Mouse (Mus musculus) CH12.LX (cell line): ENCODE data around the gene Vmn2r97. TPM values are rescaled to one million over a fixed set of nuclear protein-coding genes. Genes with fewer than 3 reads are reported as not detected.

Experiments
- DNase-seq: peaks from one replicate; pipeline ENCODE4 v3.0.0-alpha.2; 2013; ENCODE audit errors: extremely low read depth
- H3K27ac ChIP-seq: 2 replicates; pipeline ENCODE4 v1.5.1; 2012; ENCODE audit warnings: low read depth, mild to moderate bottlenecking, control low read depth, moderate library complexity; ENCODE audit not compliant: insufficient read depth
- H3K27me3 ChIP-seq: replicated peaks from 2 replicates; pipeline ENCODE3; 2012; ENCODE audit warnings: inconsistent platforms
- H3K36me3 ChIP-seq, 2 experiments: replicated peaks in 1 of 2; 2 replicates each; pipeline versions ENCODE3 to v1.6.1; 2012; ENCODE audit warnings: inconsistent platforms in 1 of 2, low read length in 1 of 2, mild to moderate bottlenecking in 1 of 2, mixed read lengths in 1 of 2, moderate library complexity in 1 of 2; ENCODE audit not compliant: control insufficient read depth in 1 of 2, insufficient read depth in 1 of 2
- H3K4me1 ChIP-seq, 2 experiments: 2 replicates each; pipeline ENCODE4 v1.6.1; 2012; ENCODE audit warnings: inconsistent platforms in 1 of 2, moderate library complexity in 1 of 2; ENCODE audit not compliant: insufficient read depth in 2 of 2, control insufficient read depth in 1 of 2
- H3K4me2 ChIP-seq: 2 replicates; pipeline ENCODE4 v1.6.1; 2012; ENCODE audit warnings: low read depth, mild to moderate bottlenecking, control low read depth; ENCODE audit not compliant: poor library complexity, insufficient read depth, severe bottlenecking
- H3K4me3 ChIP-seq, 3 experiments: fragments of 150-350 bp in 1 of 3; sonication (generic) in 1 of 3; replicated peaks in 1 of 3; 2 replicates each; pipeline versions ENCODE3 to v1.5.1; 2011 to 2012; ENCODE audit warnings: low read depth in 2 of 3, low read length in 2 of 3, mild to moderate bottlenecking in 2 of 3, moderate library complexity in 2 of 3, control low read depth in 1 of 3, improper control_type of control experiment in 1 of 3, inconsistent platforms in 1 of 3, mixed read lengths in 1 of 3; ENCODE audit not compliant: poor library complexity in 1 of 3
- H3K79me2 ChIP-seq: replicated peaks from 2 replicates; pipeline ENCODE4 v1.6.1; 2012; ENCODE audit warnings: mild to moderate bottlenecking, moderate library complexity; ENCODE audit not compliant: control insufficient read depth, poor library complexity, insufficient read depth, severe bottlenecking; ENCODE audit errors: extremely low read depth
- H3K9ac ChIP-seq: 2 replicates; pipeline ENCODE4 v1.6.1; 2012; ENCODE audit warnings: low read depth, mild to moderate bottlenecking, control low read depth, moderate library complexity; ENCODE audit not compliant: insufficient read depth
- H3K9me3 ChIP-seq: replicated peaks from 2 replicates; pipeline ENCODE3; 2012; ENCODE audit warnings: low read length, inconsistent platforms, mixed read lengths
- CHD2 ChIP-seq: IDR thresholded peaks from 2 replicates; pipeline ENCODE4 v1.6.1; 2011; ENCODE audit warnings: low read length, improper control_type of control experiment
- EP300 ChIP-seq: IDR thresholded peaks from 2 replicates; pipeline ENCODE4 v1.6.1; 2011; ENCODE audit warnings: low read length, improper control_type of control experiment
- ETS1 ChIP-seq: conservative IDR thresholded peaks from 2 replicates; pipeline ENCODE4 v1.6.1; 2012; ENCODE audit warnings: low read depth, mild to moderate bottlenecking, inconsistent platforms, low read length, improper control_type of control experiment, moderate library complexity
- IRF4 ChIP-seq: IDR thresholded peaks from 2 replicates; pipeline ENCODE4 v1.6.1; 2014; ENCODE audit warnings: low read depth, mild to moderate bottlenecking, inconsistent platforms, low read length, improper control_type of control experiment
- MAFK ChIP-seq: IDR thresholded peaks from 2 replicates; pipeline ENCODE4 v1.6.1; 2011; ENCODE audit warnings: low read length, improper control_type of control experiment; ENCODE audit not compliant: insufficient replicate concordance
- RCOR1 ChIP-seq: conservative IDR thresholded peaks from 2 replicates; pipeline ENCODE4 v1.6.1; 2012; ENCODE audit warnings: low read depth, mild to moderate bottlenecking, inconsistent platforms, low read length, improper control_type of control experiment
- dilution Hi-C: fragments of 300-500 bp; cut with MboI; formaldehyde crosslinking; loops from 2 replicates; pipeline ENCODE4 v1.14.3; 2020; ENCODE audit warnings: low sequenced_read_pairs; ENCODE audit not compliant: extremely low pct_unique_long_range_greater_than_20kb, extremely low pct_ligation_motif_present
- in situ Hi-C: fragments of 300-500 bp; cut with MboI; formaldehyde crosslinking; loops from 3 replicates; pipeline ENCODE4 v1.14.3; 2019; ENCODE audit warnings: low sequenced_read_pairs, low pct_ligation_motif_present, low pct_unique_long_range_greater_than_20kb, mixed read lengths
- polyA plus RNA-seq: library from polyadenylated mRNA; unstranded; fragments of >175 nt; gene quantifications from 2 replicates; pipeline ENCODE4 v1.2.1, GENCODE M21; 2012; ENCODE audit warnings: low read depth; ENCODE audit not compliant: insufficient read length
- total RNA-seq, 2 experiments: library from RNA; depleted of rRNA; stranded (reverse); fragments of 300-350 nt in 1 of 2; fragments of >200 nt in 1 of 2; gene quantifications; 2 replicates each; pipeline ENCODE4 v1.2.3; 2012 to 2014

The Vmn2r97 gene
- total and polyA plus RNA-seq, 3 experiments, result 0.51 TPM; not detected in 2

DNA sequence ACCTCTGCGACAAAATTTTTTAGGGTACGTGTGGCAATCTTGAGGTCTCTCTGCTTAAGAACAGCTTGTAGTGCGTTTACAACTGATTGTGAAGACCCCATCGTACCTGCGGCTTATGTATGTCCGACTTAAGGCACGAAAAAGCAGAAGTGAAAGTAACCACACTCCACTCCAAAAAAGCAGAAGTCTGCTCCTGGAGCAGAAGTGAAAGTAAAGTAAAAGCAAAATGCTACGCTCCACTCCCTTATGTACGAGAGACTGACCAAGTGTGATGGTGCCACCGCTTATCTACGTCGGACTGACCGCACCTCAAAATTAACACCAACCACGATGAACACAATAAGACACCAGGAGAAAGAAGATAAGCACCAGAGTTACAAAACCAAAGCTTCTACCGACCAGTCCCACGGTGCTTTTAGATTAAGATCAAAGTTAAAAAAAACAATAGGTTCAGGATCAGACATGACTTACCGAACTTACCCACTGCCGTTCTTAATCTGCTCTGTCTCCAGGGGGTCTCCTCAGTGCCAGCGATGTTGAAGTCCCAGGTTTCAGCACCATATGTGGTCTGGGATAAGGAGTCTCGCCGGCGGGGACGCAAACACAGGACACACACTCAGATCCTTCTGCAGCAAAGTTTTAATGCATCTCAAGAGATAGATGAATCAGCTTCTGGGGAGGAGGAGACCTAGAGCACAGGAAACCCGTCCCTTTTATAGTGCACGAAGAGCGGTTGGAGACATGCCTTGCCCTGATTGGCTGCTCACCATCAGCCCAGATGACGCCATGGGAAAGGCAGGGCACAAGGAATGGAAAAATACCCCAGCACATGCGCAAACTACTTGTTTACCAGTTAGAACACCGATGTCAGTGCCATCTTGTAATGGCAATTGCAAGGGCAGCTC lies 54.5 kb downstream of the Vmn2r97 start:
- peaks cover 0 to 8% of the 10 kb centered on the region in 2 experiments; a peak in 1 of 4 replicates for H3K4me1 ChIP-seq
- peak; percentile 41; the same call in 1 of the 2 replicates for TF ChIP-seq ETS1
- TF ChIP-seq CHD2, result no peak
- TF ChIP-seq MAFK, result peak; percentile 66
- peak; percentile 94 for TF ChIP-seq IRF4
- TF ChIP-seq EP300, result peak; percentile 99
- peak; percentile 69; the same call in 1 of the 2 replicates for TF ChIP-seq RCOR1
- no peak overlapping the region for H3K4me2 ChIP-seq
- H3K9ac ChIP-seq, result no peak overlapping the region
- no peak overlapping the region for H3K27ac ChIP-seq
- H3K79me2 ChIP-seq, result no peaks in the 10 kb centered on the region
- in situ Hi-C loops (no loop called here), dilution Hi-C loops (no loop called here)
- H3K36me3 ChIP-seq, result no peaks in the 10 kb centered on the region
- H3K27me3 ChIP-seq, result no peaks in the 10 kb centered on the region
- peaks cover 13% of the 10 kb centered on the region for H3K9me3 ChIP-seq
- H3K4me3 ChIP-seq, result no peak overlapping the region
- DNase-seq, result peak; percentile 90

Other genes with a start within 250 kb of the Vmn2r97 start
- not detected in 2 replicates for gene Vmn2r98, start 139.2 kb downstream of the Vmn2r97 start, total RNA-seq (2012; rRNA removed)
- not detected in 2 replicates for gene Vmn2r98, start 139.2 kb downstream of the Vmn2r97 start, total RNA-seq (2014; rRNA removed)
- gene Vmn2r98, start 139.2 kb downstream of the Vmn2r97 start, polyA plus RNA-seq, result not detected in 2 replicates